Mouse (Mus musculus): ENCODE results near the gene Gtf2i.

Gtf2i gene

DNA sequence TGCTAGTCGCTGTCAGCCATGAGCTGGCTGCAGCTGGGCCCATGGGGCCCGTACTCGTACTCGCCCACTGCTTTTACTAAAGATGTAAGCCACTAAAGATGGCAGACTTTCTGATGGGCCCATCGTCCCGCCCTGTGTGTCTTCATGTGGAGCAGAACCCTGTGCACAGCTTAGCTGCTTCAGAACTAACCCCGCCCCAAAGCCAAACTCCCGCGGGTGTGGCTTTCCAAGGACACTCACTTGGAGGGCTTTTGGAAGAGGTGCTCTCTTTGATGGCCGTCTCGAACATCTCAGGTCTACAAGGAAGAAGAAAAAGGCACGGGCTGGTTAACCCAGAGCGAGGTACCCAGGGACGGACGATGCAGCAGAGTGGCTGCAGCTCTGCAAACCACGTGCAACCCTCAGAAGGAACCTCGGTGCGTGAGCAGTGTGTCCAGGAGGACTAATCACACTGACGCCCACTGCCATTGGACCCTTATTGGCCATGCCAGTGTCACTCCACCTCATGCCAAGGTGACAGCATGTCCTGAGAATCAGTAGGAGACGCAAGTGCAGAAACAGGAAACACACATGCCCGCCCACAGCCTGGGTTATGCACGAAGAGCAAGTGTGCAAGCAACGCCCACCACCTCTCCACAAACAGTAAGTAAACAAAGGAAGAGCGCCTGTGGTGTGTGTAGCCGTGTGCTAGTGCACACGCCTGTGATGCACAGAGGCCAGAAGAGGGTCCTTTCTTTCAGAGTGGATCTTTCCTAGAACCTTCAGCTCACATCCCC is 70.7 kb downstream of the Gtf2i start:
- no peak for DNase-seq (ENCODE audit: low spot score)

- DNase-seq (ENCODE audit: low spot score), result no peak
Measured at GRCm38 (mm10) chr5:134241831-134242230, 72.7 kb downstream of the Gtf2i start.

GRCm38 (mm10) chr5:134237936-134238760 is 76.4 kb downstream of the Gtf2i start:
- no peak for DNase-seq (ENCODE audit: low spot score)

DNA sequence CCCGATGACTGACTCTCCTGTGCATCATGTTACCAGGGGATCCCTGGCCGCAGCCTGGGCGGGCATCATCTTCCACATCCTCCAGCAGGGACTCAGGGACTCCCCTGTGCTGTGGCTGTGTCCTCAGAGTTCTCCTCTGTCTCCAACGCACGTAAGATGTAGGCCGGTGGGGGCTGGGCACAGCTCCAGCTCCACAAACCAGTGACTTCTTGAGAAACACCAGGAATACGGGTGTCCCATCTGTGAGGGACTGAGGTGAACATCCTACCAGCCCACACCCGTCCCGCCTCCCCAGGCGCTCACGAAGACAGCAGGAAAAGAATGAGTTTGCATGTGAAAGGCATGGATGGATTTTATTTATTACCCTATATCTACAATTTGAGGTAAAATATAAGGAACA is 77.1 kb downstream of the Gtf2i start:
- no peak for DNase-seq (ENCODE audit: low spot score)

GRCm38 (mm10) chr5:134236796-134237195 is 77.8 kb downstream of the Gtf2i start:
- DNase-seq (ENCODE audit: low spot score), result no peak

- DNase-seq (ENCODE audit: low spot score), result no peak
Measured at GRCm38 (mm10) chr5:134236241-134236640, 78.3 kb downstream of the Gtf2i start.

GRCm38 (mm10) chr5:134235111-134235510 is 79.4 kb downstream of the Gtf2i start:
- DNase-seq (ENCODE audit: low spot score), result no peak

DNA sequence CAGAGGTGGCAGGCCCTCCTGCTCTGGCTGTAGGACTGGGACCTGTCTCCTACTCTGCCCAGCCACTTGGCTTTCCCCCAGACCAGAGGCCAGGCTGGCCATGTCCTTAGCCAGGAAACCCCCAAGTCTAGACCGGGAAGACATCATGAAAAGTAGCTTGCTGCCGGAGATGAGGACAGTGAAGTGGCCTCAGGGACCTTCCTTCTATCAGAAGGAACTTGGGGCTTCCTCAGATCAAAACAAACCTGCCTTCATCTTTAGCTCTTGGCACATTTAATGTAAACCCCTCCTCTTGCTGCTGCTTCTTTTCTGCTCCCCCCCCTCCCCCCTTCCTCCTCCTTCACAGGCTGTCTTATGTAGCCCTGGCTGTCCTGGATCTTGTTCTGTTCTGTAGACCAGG is 80.4 kb downstream of the Gtf2i start:
- no peak for DNase-seq (ENCODE audit: low spot score)

DNA sequence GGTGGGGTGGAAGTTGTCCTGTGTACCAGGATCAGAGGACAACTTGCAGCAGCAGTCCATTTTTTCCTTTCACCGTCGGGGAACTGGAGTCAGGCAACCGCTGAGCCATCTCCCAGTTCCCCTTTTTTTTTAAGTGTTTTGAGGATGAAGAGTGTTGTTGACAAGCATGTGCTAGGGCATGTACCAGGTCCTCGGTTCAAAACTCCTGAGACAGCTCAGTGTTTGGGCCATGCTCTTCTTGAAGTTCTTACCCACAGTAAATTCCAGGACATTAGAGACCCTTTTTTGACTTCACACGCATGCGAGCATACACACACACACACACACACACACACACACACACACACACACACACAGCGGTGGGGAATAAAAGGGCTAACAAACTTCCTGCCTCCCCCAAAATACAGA is 81.3 kb downstream of the Gtf2i start:
- DNase-seq (ENCODE audit: low spot score), result no peak

- no peak for DNase-seq (ENCODE audit: low spot score)
Measured at GRCm38 (mm10) chr5:134232568-134232967, 82.0 kb downstream of the Gtf2i start.

DNA sequence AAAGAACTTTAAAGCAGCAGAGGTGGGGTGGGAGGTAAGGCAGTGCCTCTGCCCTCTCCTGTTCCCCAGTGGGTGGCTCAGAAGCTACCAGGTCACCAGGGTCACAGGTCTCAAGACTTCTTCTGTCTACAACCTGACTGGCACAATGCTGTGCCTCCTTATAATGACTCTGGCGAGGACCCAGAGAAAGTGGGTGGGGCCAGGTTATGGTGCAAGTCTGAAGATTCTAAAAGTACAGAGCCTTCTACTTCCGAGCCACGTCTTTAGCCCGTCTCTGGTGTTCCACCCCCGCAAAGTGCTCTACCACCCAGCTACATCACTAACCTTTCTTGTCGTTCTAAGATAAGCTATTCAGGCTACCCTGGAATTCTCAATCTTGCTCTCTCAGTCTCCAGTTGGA is 82.4 kb downstream of the Gtf2i start:
- no peak for DNase-seq (ENCODE audit: low spot score)

DNA sequence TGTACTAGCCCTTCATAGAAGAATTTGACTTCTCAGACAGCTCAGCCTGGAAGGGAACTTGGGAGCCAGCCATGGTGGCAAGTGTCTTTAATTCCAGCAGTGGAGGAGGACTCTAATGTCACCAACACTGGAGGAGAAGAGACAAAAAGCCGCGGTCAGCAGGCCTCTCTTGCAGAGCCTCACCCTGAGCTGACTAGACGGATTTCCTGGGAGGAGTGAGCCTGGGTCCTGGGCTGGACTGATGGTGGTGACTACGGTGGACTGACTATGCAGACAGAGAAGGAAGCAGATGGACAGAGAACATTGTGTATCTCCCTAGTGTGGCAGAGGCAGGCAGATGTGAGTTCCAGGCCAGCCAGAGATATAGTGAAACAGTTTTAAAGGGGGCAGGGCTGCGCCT is 83.2 kb downstream of the Gtf2i start:
- DNase-seq (ENCODE audit: low spot score), result no peak

DNA sequence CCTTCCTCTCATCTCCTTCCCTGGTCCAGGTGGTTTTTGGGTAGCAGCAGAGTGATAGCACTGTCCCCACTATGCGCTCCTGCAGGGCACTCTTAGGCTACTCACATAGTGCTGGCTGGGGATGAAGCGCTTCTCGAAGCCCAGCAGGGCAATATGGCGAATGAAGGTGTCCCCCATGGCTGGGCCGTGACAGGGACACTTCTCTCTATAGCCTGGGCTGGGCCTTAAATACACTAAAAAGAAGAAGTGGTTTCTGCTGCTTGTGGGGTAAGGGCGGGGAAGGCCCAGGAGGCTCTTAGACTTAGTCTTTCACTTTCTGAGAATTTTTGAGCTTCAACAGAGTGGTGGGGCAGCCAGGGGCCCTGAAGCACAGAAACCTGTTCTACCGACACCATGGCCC is 85.2 kb downstream of the Gtf2i start, which contains the start of gene Ncf1:
Ncf1 (minus strand) TSS at position 235 of the 400 bp plus-strand sequence.
- DNase-seq (ENCODE audit: low spot score), result no peak

GRCm38 (mm10) chr5:134228249-134228638 is 86.3 kb downstream of the Gtf2i start:
- no peak for DNase-seq (ENCODE audit: low spot score)

DNA sequence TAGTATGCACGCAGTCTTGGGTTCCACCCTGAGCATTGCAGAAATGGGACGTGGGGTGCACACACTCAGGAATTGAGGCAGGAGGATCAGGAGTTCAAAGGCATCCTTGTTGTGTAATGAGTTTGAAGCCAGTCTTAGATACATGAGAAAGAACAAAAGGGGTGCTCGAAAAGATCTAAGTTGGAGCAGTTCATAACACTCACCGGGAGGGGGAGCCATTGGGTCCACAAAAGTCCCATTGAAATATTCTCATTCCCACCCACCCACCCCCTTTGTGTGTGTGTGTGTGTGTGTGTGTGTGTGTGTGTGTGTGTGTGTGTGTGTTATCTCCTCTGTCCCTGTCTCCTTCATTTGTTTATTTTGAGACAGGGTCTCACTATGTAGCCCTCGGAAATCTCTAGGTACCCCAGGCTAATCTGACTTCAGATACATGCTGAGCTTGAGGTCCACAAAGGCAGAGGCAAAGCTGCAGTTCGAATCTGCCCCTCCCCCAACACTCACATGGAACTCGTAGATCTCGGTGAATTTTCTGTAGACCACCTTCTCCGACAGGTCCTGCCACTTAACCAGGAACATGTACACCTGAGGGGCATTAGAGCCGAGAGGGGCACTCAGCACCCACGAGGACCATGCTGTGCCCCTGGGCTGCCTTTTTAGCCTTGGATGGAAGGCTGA is 86.8 kb downstream of the Gtf2i start:
- no peak for DNase-seq (ENCODE audit: low spot score)

- no peak for DNase-seq (ENCODE audit: low spot score)
Measured at GRCm38 (mm10) chr5:134226946-134227345, 87.6 kb downstream of the Gtf2i start.

DNA sequence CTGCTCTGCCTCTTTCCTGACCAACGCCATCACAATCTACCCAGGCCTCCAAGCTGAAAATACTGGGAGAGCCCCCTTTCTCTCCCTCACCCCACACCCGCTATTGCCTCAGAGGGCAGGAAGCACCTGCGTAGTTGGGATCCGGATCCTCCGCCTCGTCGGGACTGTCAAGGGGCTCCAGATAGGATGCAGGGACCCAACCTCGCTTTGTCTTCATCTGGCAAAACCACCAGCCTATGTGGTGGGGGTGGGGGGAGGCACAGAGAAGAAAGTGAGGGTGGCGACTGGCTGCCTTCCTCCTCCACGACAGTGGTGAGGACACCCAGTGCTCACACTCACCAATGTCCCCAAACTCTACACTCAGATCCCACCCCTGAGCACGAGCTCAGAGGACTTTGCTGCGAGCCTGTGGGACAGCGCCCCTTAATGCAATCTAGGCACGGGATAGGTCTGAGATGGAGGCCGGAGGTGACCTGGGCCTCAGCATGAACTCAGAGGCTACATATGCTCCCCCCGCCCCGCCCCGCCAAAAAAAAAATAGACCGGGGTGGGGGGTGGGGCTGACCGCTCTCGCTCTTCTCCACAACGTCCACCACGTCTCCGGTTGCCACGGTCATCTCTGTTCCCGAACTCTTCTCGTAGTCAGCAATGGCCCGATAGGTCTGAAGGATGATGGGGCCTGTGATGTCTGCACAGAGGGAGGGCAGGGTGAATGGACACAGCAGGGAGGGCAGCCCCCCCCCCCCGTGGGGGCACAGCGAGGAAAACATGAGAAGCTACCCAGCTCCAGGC is 89.3 kb downstream of the Gtf2i start:
- DNase-seq (ENCODE audit: low spot score), result no peak

GRCm38 (mm10) chr5:134221708-134222150 is 92.8 kb downstream of the Gtf2i start:
- no peak for DNase-seq (ENCODE audit: low spot score)

DNA sequence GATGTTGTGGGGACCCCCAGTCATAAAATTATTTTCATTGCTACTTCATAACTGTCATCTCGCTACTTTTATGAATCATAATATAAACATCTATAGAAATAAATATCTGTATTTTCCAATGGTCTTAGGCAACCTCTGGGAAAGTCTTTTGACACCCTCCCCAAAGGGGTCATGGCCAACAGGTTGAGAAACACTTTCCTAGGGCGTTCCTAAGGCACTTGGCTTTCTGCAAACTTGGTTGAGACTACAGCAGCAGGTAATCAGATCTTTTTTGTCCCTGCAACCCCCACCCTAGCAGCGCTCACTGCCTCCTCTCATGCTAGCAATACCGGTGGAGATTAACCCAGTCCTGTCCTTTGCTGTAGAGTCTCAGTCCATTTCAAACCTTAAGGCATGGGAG is 93.3 kb downstream of the Gtf2i start:
- DNase-seq (ENCODE audit: low spot score), result no peak

DNA sequence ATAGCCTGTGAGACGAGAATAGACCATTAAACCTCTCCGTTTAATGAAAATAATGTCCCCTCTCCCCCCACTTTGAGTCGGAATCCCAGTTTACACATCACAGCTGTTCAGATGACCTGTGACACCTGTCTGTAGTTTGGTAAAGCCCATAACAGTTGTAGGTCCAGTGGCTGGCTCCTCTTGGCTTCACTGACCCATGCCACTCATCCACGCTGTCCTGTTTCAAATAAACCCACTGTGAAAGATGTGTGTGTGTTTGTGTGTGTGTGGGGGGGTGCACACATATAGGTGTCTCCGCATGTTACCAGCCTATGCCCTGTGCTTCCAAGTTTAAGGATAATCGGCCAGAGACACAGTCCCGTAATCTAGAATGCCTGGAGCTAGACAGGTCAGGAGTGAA is 96.7 kb downstream of the Gtf2i start:
- DNase-seq (ENCODE audit: low spot score), result no peak

DNA sequence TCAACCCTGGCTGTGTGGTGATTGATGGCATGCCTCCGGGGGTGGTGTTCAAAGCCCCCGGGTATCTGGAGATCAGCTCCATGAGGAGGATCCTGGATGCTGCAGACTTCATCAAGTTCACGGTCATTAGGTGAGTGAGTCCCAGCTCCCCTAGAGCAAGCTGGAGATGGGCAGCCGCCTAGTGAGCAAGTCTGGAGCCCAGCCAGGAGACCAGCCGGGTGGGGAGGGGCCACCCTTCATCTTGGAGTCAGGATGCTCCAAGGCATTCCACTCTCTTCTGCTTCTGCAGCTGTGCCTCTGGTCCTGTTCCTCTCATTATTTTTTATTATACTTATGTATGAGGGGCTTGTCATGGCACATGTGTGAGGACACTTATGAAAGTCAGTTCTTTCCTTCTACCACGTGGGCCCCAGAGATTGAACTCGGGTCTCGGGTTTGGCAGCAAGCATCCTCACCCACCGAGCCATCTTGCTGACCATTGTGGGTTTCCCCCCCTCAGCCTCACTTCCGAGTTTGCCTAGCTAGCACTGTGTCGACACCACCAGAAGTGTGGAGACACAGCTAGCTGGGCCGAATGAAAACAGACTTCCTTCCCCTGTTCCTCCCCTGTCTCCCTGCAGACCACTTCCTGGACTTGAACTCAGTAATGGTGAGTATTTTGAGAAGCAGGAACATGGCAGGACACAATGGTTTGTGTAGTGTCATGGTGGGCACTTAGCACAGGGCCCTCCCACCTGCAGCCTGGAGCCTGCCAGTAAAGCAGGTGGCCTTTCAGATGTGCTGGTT is 100.3 kb downstream of the Gtf2i start:
- DNase-seq (ENCODE audit: low spot score), result no peak

Measured in left cerebral cortex, adult 11 months (tissue).